Comparison of ENCODE assay signal across 20 mouse cellular contexts in genomic region chr6:87227940-87228339, GRCm38 (mm10).
DNase-seq lines count a peak whose midpoint lies in the region; ATAC-seq and TF ChIP-seq lines count a peak whose summit lies in the region.
"Had no signal": no experiment of that assay in that cellular context is flagged by ENCODE, and none has a peak within 500 bp of the region (broad histone marks: within the 10 kb centered on the region; RNA-seq: fewer than 3 reads in every experiment).

No protein-coding gene starts in this region.

- peak; percentile 28 for DNase-seq in gastrocnemius, postnatal 25 days
- DNase-seq in gastrocnemius, adult 18-20 months (ENCODE audit: low spot score): no peak
- DNase-seq in lung, embryonic 14.5 days: peak; percentile 15
- no peak for DNase-seq in lung, adult 18-20 months
- peak; percentile 57 to 76 for DNase-seq in thymus, adult 18-20 months
- DNase-seq in thymus, postnatal 4 days: peak; percentile 68
- no peak for DNase-seq in left cerebral cortex, postnatal 4 days
- DNase-seq: adrenal gland, postnatal 10 days; cerebellum, adult 9-10 months; gastrocnemius, postnatal 14 days; layer of hippocampus, postnatal 36 days; right cerebral cortex, postnatal 4 days had no signal

- peaks cover 15% of the 10 kb centered on the region for H3K36me3 ChIP-seq in lung, embryonic 14.5 days (ENCODE audit: insufficient read depth)
- H3K36me3 ChIP-seq in forebrain, embryonic 12.5 days (replicated peaks): no peaks in the 10 kb centered on the region
- H3K36me3 ChIP-seq: G1E; hindbrain, embryonic 10.5 days had no signal

- H3K4me1 ChIP-seq in lung, embryonic 14.5 days (ENCODE audit: insufficient read depth): peaks cover 8% of the 10 kb centered on the region; the same call in 1 of the 2 replicates
- no peaks in the 10 kb centered on the region for H3K4me1 ChIP-seq in forebrain, embryonic 12.5 days

- no peak overlapping the region for H3K4me3 ChIP-seq in lung, embryonic 14.5 days (ENCODE audit: low read depth, low read length)
- no peak overlapping the region for H3K4me3 ChIP-seq in forebrain, embryonic 12.5 days (replicated peaks)
- H3K4me3 ChIP-seq: embryonic facial prominence, embryonic 12.5 days; hindbrain, embryonic 10.5 days; layer of hippocampus, adult 2 months had no signal

- intact Hi-C loops in left cerebral cortex, postnatal 4 days (cut with DNase I): no loop called here

- TF ChIP-seq CTCF in lung, embryonic 14.5 days (IDR thresholded peaks at IDR 0.05; ENCODE audit: low read depth): no peak

- H3K27ac ChIP-seq in lung, embryonic 14.5 days (ENCODE audit: low read depth): no peak overlapping the region
- no peak overlapping the region for H3K27ac ChIP-seq in forebrain, embryonic 12.5 days
- H3K27ac ChIP-seq: embryonic facial prominence, embryonic 12.5 days; hindbrain, embryonic 10.5 days; hindbrain, postnatal 0 days; layer of hippocampus, adult 2 months had no signal

- peaks cover 7% of the 10 kb centered on the region; the same call in 1 of the 2 replicates for H3K9me3 ChIP-seq in lung, embryonic 14.5 days (ENCODE audit: low read depth, low read length)
- 0 out of 2 replicates have a peak, but pooled peaks cover 4% of the 10 kb centered on the region for H3K9me3 ChIP-seq in forebrain, embryonic 12.5 days
- H3K9me3 ChIP-seq: embryonic facial prominence, embryonic 12.5 days; G1E; hindbrain, embryonic 10.5 days had no signal

- H3K27me3 ChIP-seq in lung, embryonic 14.5 days (ENCODE audit: insufficient read depth, low read length): no peaks in the 10 kb centered on the region
- no peaks in the 10 kb centered on the region for H3K27me3 ChIP-seq in forebrain, embryonic 12.5 days
- H3K27me3 ChIP-seq: embryonic facial prominence, embryonic 12.5 days had no signal

- peak; percentile 40; the same call in 1 of the 2 replicates for ATAC-seq in lung, embryonic 14.5 days (ENCODE audit: insufficient read depth)
- ATAC-seq in forebrain, embryonic 12.5 days (ENCODE audit: low FRiP score): no peak
- ATAC-seq: activated CD4-positive, CD25-positive, alpha-beta regulatory T cell, adult 4 months; hindbrain, postnatal 0 days; intestine, postnatal 0 days had no signal

- no peak overlapping the region for H3K9ac ChIP-seq in lung, embryonic 14.5 days
- no peak overlapping the region for H3K9ac ChIP-seq in forebrain, embryonic 12.5 days
- H3K9ac ChIP-seq: embryonic facial prominence, embryonic 12.5 days had no signal

- 57% methylated on average over 10 of the region's 10 CpGs for WGBS in lung, embryonic 14.5 days
- WGBS in forebrain, embryonic 12.5 days: 88% methylated on average over 10 of the region's 10 CpGs

- H3K4me2 ChIP-seq in lung, embryonic 14.5 days: no peak overlapping the region
- no peak overlapping the region for H3K4me2 ChIP-seq in forebrain, embryonic 12.5 days
- H3K4me2 ChIP-seq: embryonic facial prominence, embryonic 12.5 days had no signal

Comparison
In these comparisons a context has a peak if more than half of its experiments do, and no peak if none do; other contexts are left out.
1. DNase-seq: peak in gastrocnemius, postnatal 25 days (single experiment), lung, embryonic 14.5 days (single experiment), thymus, adult 18-20 months (2 of 2) and thymus, postnatal 4 days (single experiment); none in gastrocnemius, adult 18-20 months (single experiment), lung, adult 18-20 months (0 of 2) and left cerebral cortex, postnatal 4 days (single experiment).